Mouse (Mus musculus) MEL (cell line): ENCODE measurements around the gene Castor1. TPM values are rescaled to one million over a fixed set of nuclear protein-coding genes. Genes with fewer than 3 reads are reported as not detected.

ENCODE experiments used
- DNase-seq: peaks from one replicate; pipeline ENCODE4 v3.0.0; 2011; ENCODE audit warnings: low read depth, low spot score
- H3K27ac ChIP-seq: 2 replicates; pipeline ENCODE4 v1.5.1; 2012; ENCODE audit warnings: low read depth, mild to moderate bottlenecking, control low read depth, low read length, moderate library complexity; ENCODE audit not compliant: control insufficient read depth
- H3K27me3 ChIP-seq, 2 experiments: fragments of 150-350 bp in 1 of 2; sonication (generic) in 1 of 2; 2 replicates each; pipeline ENCODE4 v1.6.1; 2012; ENCODE audit warnings: low read length in 2 of 2, mild to moderate bottlenecking in 2 of 2, improper control_type of control experiment in 1 of 2, moderate library complexity in 1 of 2; ENCODE audit not compliant: insufficient read depth in 2 of 2, control insufficient read depth in 1 of 2
- H3K36me3 ChIP-seq, 2 experiments: 2 replicates each; pipeline ENCODE4 v1.6.1; 2012 to 2014; ENCODE audit warnings: low read length in 2 of 2, improper control_type of control experiment in 1 of 2, inconsistent platforms in 1 of 2, mild to moderate bottlenecking in 1 of 2; ENCODE audit not compliant: insufficient read depth in 2 of 2, control insufficient read depth in 1 of 2
- H3K4me1 ChIP-seq, 2 experiments: fragments of 150-350 bp in 1 of 2; sonication (generic) in 1 of 2; 2 replicates each; pipeline ENCODE4 v1.6.1; 2012; ENCODE audit warnings: low read length in 2 of 2, improper control_type of control experiment in 1 of 2, mild to moderate bottlenecking in 1 of 2; ENCODE audit not compliant: insufficient read depth in 2 of 2, control insufficient read depth in 1 of 2
- H3K4me3 ChIP-seq, 2 experiments: fragments of 150-350 bp in 1 of 2; sonication (generic) in 1 of 2; 2 replicates each; pipeline ENCODE4 v1.5.1; 2012; ENCODE audit warnings: low read depth in 2 of 2, low read length in 2 of 2, mild to moderate bottlenecking in 2 of 2, moderate library complexity in 2 of 2, control low read depth in 1 of 2, improper control_type of control experiment in 1 of 2; ENCODE audit not compliant: control insufficient read depth in 1 of 2, insufficient read depth in 1 of 2
- H3K79me2 ChIP-seq: 2 replicates; pipeline ENCODE4 v1.6.1; 2012; ENCODE audit warnings: mild to moderate bottlenecking, low read length, moderate library complexity; ENCODE audit not compliant: control insufficient read depth, poor library complexity, insufficient read depth
- H3K9ac ChIP-seq: 2 replicates; pipeline ENCODE4 v1.6.1; 2012; ENCODE audit warnings: low read depth, mild to moderate bottlenecking, control low read depth, low read length, moderate library complexity; ENCODE audit not compliant: control insufficient read depth, poor library complexity, severe bottlenecking
- H3K9me3 ChIP-seq: fragments of 150-350 bp; sonication (generic); replicated peaks from 2 replicates; pipeline ENCODE4 v1.6.1; 2012; ENCODE audit warnings: mild to moderate bottlenecking, low read length, improper control_type of control experiment, moderate library complexity; ENCODE audit not compliant: insufficient read depth
- BHLHE40 ChIP-seq: IDR thresholded peaks from 2 replicates; pipeline ENCODE4 v1.6.1; 2012; ENCODE audit warnings: low read depth, mild to moderate bottlenecking, inconsistent platforms, low read length, improper control_type of control experiment, borderline replicate concordance
- CHD1 ChIP-seq: IDR thresholded peaks from 2 replicates; pipeline ENCODE4 v1.6.1; 2012; ENCODE audit warnings: low read depth, mild to moderate bottlenecking, inconsistent platforms, low read length, improper control_type of control experiment
- CHD2 ChIP-seq: IDR thresholded peaks from 2 replicates; pipeline ENCODE4 v1.6.1; 2011; ENCODE audit warnings: low read length, improper control_type of control experiment
- E2F4 ChIP-seq: IDR thresholded peaks from 2 replicates; pipeline ENCODE4 v1.6.1; 2011; ENCODE audit warnings: low read depth, low read length, improper control_type of control experiment, borderline replicate concordance
- ELF1 ChIP-seq: IDR thresholded peaks from 2 replicates; pipeline ENCODE4 v1.6.1; 2014; ENCODE audit warnings: low read depth, mild to moderate bottlenecking, inconsistent platforms, low read length, improper control_type of control experiment, moderate library complexity
- EP300 ChIP-seq, 2 experiments: IDR thresholded peaks; 2 replicates each; pipeline ENCODE4 v1.6.1; 2011; ENCODE audit warnings: improper control_type of control experiment in 2 of 2, low read length in 2 of 2, low read depth in 1 of 2, mild to moderate bottlenecking in 1 of 2
- ETS1 ChIP-seq: IDR thresholded peaks from 2 replicates; pipeline ENCODE4 v1.6.1; 2012; ENCODE audit warnings: low read depth, mild to moderate bottlenecking, inconsistent platforms, low read length, improper control_type of control experiment, moderate library complexity
- GATA1 ChIP-seq: IDR thresholded peaks from 2 replicates; pipeline ENCODE4 v1.6.1; 2011; ENCODE audit warnings: low read depth, low read length, improper control_type of control experiment
- HCFC1 ChIP-seq: IDR thresholded peaks from 2 replicates; pipeline ENCODE4 v1.6.1; 2012; ENCODE audit warnings: low read depth, mild to moderate bottlenecking, inconsistent platforms, low read length, improper control_type of control experiment, moderate library complexity
- JUND ChIP-seq: IDR thresholded peaks from 2 replicates; pipeline ENCODE4 v1.6.1; 2011; ENCODE audit warnings: low read depth, mild to moderate bottlenecking, improper control_type of control experiment, low read length
- KAT2A ChIP-seq: conservative IDR thresholded peaks from 2 replicates; pipeline ENCODE4 v1.6.1; 2012; ENCODE audit warnings: low read depth, low read length, improper control_type of control experiment, inconsistent platforms
- MAFK ChIP-seq: IDR thresholded peaks from 2 replicates; pipeline ENCODE4 v1.6.1; 2011; ENCODE audit warnings: low read depth, mild to moderate bottlenecking, low read length, improper control_type of control experiment, borderline replicate concordance
- MAZ ChIP-seq: IDR thresholded peaks from 2 replicates; pipeline ENCODE4 v1.6.1; 2012; ENCODE audit warnings: low read depth, mild to moderate bottlenecking, inconsistent platforms, low read length, improper control_type of control experiment
- MEF2A ChIP-seq: IDR thresholded peaks from 2 replicates; pipeline ENCODE4 v1.6.1; 2014; ENCODE audit warnings: low read depth, mild to moderate bottlenecking, inconsistent platforms, low read length, improper control_type of control experiment; ENCODE audit not compliant: poor library complexity, insufficient replicate concordance, severe bottlenecking; ENCODE audit errors: extremely low read depth
- MYB ChIP-seq: IDR thresholded peaks from 2 replicates; pipeline ENCODE4 v1.6.1; 2011; ENCODE audit warnings: mild to moderate bottlenecking, low read depth, low read length, improper control_type of control experiment
- POLR2A ChIP-seq, 2 experiments: IDR thresholded peaks; 2 replicates each; pipeline ENCODE4 v1.6.1; 2011 to 2012; ENCODE audit warnings: low read length in 2 of 2, mild to moderate bottlenecking in 2 of 2, control low read depth in 1 of 2, improper control_type of control experiment in 1 of 2, low read depth in 1 of 2, moderate library complexity in 1 of 2; ENCODE audit not compliant: control insufficient read depth in 1 of 2, insufficient read depth in 1 of 2, poor library complexity in 1 of 2
- POLR2AphosphoS2 ChIP-seq: IDR thresholded peaks from 2 replicates; pipeline ENCODE4 v1.6.1; 2011; ENCODE audit warnings: low read length, improper control_type of control experiment
- RCOR1 ChIP-seq: IDR thresholded peaks from 2 replicates; pipeline ENCODE4 v1.6.1; 2012; ENCODE audit warnings: low read depth, mild to moderate bottlenecking, inconsistent platforms, low read length, improper control_type of control experiment
- SIN3A ChIP-seq: IDR thresholded peaks from 2 replicates; pipeline ENCODE4 v1.6.1; 2012; ENCODE audit warnings: low read length, improper control_type of control experiment, inconsistent platforms
- TAL1 ChIP-seq: IDR thresholded peaks from 2 replicates; pipeline ENCODE4 v1.6.1; 2012; ENCODE audit warnings: mild to moderate bottlenecking, inconsistent platforms, low read length, moderate library complexity, mixed read lengths
- TBP ChIP-seq: IDR thresholded peaks from 2 replicates; pipeline ENCODE4 v1.8.0; 2011; ENCODE audit warnings: low read depth, low read length, improper control_type of control experiment
- UBTF ChIP-seq: IDR thresholded peaks from 2 replicates; pipeline ENCODE4 v1.6.1; 2012; ENCODE audit warnings: low read depth, mild to moderate bottlenecking, inconsistent platforms, low read length, improper control_type of control experiment, moderate library complexity, borderline replicate concordance; ENCODE audit not compliant: insufficient read depth
- USF1 ChIP-seq: IDR thresholded peaks from 2 replicates; pipeline ENCODE4 v1.6.1; 2014; ENCODE audit warnings: low read depth, mild to moderate bottlenecking, inconsistent platforms, low read length, improper control_type of control experiment, moderate library complexity
- ZKSCAN1 ChIP-seq: IDR thresholded peaks from 2 replicates; pipeline ENCODE4 v1.6.1; 2012; ENCODE audit warnings: low read depth, mild to moderate bottlenecking, inconsistent platforms, low read length, improper control_type of control experiment, moderate library complexity
- ZMIZ1 ChIP-seq: IDR thresholded peaks from 2 replicates; pipeline ENCODE4 v1.6.1; 2012; ENCODE audit warnings: low read depth, mild to moderate bottlenecking, inconsistent platforms, low read length, improper control_type of control experiment, moderate library complexity
- ZNF384 ChIP-seq: IDR thresholded peaks from 2 replicates; pipeline ENCODE4 v1.6.1; 2012; ENCODE audit warnings: low read depth, mild to moderate bottlenecking, inconsistent platforms, low read length, improper control_type of control experiment
- polyA plus RNA-seq, 2 experiments: library from polyadenylated mRNA; stranded (reverse) in 1 of 2; unstranded in 1 of 2; fragments of >175 nt in 1 of 2; fragments of >200 nt in 1 of 2; gene quantifications; 2 replicates each; pipeline versions ENCODE4 v1.2.1 to v1.2.4; 2012; ENCODE audit warnings: low replicate concordance in 2 of 2, low read depth in 1 of 2; ENCODE audit not compliant: insufficient read length in 2 of 2, insufficient read depth in 1 of 2, missing spikeins in 1 of 2
- total RNA-seq: library from RNA; depleted of rRNA; stranded (reverse); fragments of 300-350 nt; gene quantifications from 2 replicates; pipeline ENCODE4 v1.2.3, GENCODE M21; 2012

The Castor1 gene
- total and polyA plus RNA-seq, 3 experiments = 6.6 to 11.8 TPM; not detected in 1

DNA sequence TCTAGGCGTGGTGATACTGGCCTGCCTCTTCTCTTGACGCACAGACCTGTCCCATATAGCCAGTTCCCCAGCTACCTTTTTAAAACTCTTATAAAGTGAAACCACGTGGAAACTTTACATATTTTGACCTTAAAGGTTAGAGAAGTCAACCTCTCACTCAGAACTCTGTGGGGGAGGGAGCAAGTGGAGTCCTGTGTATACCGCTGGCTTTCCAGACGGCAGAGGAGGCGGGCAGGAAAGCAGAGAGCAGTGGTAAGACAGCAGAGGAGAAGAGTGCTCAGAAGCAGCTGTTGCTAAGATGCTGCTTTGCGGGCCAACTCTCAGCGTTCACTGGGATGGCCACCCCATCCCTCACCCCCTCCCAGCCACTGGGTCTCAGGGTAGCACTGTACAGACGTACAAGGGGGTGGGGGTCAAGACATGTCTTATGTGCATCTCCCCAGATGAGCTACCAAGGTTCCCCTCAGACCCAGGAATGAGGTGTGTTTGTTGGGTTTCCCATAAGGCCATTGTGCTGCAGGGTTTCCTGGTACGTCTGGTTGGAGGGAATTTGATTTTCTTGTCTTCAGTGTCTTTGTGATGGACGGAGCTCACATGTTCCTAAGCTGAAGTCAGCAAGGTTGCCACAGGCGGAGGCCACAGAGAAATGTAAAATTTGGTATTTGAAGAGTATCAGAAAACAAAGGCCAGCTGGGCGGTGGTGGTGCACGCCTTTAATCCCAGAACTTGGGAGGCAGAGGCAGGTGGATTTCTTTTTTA, 29.4 kb downstream of the Castor1 start:
- Histone ChIP-seq H3K27ac (no peak overlapping the region), H3K4me1 (peaks cover 2 to 19% of the 10 kb centered on the region in 2 experiments; a peak in 3 of 4 replicates), H3K79me2 (no peaks in the 10 kb centered on the region), H3K9ac (no peak overlapping the region), H3K27me3 (no peaks in the 10 kb centered on the region), H3K9me3 (no peaks in the 10 kb centered on the region), H3K36me3 (peaks cover 0 to 25% of the 10 kb centered on the region in 2 experiments; a peak in 2 of 4 replicates), H3K4me3 (no peak overlapping the region)
- no peak for TF ChIP-seq TAL1
- no peak for TF ChIP-seq EP300 (IDR thresholded peaks at IDR 0.05; ENCODE audit: low read depth in 1 of 2, low read length in 2 of 2)
- no peak for TF ChIP-seq MEF2A
- TF ChIP-seq ELF1 = no peak
- TF ChIP-seq MAFK = no peak
- TF ChIP-seq BHLHE40 = no peak
- TF ChIP-seq HCFC1 = no peak
- TF ChIP-seq MAZ = no peak
- TF ChIP-seq JUND = no peak
- TF ChIP-seq ZKSCAN1 = no peak
- no peak for TF ChIP-seq CHD2
- TF ChIP-seq USF1 = no peak
- TF ChIP-seq POLR2AphosphoS2 = no peak
- TF ChIP-seq ZMIZ1 = no peak
- TF ChIP-seq UBTF = no peak
- TF ChIP-seq TBP = no peak
- TF ChIP-seq MYB = no peak
- TF ChIP-seq RCOR1 = no peak
- DNase-seq = no peak

DNA sequence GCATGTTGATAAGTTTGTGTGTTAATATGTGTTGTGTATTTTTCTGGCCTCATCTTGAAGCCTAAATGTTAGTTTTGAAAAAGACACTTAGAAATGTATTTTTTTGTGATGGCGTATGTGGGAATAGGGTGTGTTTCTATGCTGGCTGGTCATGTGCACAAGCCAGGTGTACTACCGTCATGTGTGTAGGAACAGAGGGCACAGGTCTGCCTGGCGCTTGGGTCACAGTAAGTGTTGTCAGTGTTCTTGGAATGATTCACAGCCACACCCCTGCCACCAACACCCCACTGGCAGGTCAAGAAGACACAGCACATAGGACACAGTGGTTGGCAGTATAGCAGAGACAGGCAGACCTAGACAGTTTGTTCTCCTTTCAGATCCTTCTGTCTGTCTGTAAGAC, 31.1 kb downstream of the Castor1 start:
- TF ChIP-seq MEF2A (no peak), USF1 (no peak), RCOR1 (no peak), JUND (no peak), CHD1 (no peak), ZNF384 (no peak), KAT2A (no peak), ZKSCAN1 (no peak), GATA1 (no peak), ETS1 (no peak), HCFC1 (no peak), E2F4 (no peak), SIN3A (no peak), POLR2AphosphoS2 (no peak), POLR2A (IDR thresholded peaks at IDR 0.05; ENCODE audit: control insufficient read depth in 1 of 2, insufficient read depth in 1 of 2, low read depth in 1 of 2, low read length in 2 of 2, poor library complexity in 1 of 2) (no peak), ZMIZ1 (no peak)
- no peak for DNase-seq
- Histone ChIP-seq H3K9ac (no peak overlapping the region), H3K27me3 (no peaks in the 10 kb centered on the region), H3K4me3 (no peak overlapping the region), H3K27ac (no peak overlapping the region), H3K9me3 (no peaks in the 10 kb centered on the region), H3K4me1 (peaks cover 2 to 19% of the 10 kb centered on the region in 2 experiments; a peak in 3 of 4 replicates), H3K36me3 (peaks cover 0 to 25% of the 10 kb centered on the region in 2 experiments; a peak in 2 of 4 replicates), H3K79me2 (no peaks in the 10 kb centered on the region)
